Mouse (Mus musculus) limb, embryonic 14.5 days (tissue): ENCODE data around the gene Prdm2. TPM values are rescaled to one million over a fixed set of nuclear protein-coding genes. Genes with fewer than 3 reads are reported as not detected.

Source experiments
- ATAC-seq: fragments of 200-750 bp; cut with Nextera tagmentation; 2 replicates; pipeline ENCODE4 v1.8.0; 2017; ENCODE audit warnings: low read depth, moderate number of reproducible peaks, moderate TSS enrichment; ENCODE audit not compliant: low FRiP score
- DNase-seq: peaks from one replicate; pipeline ENCODE4 v3.0.0-alpha.2; 2015; ENCODE audit warnings: low spot score
- H3K27ac ChIP-seq: fragments of 300-500 bp; sonication (generic); replicated peaks from 2 replicates; pipeline ENCODE4 v1.5.1; 2014; ENCODE audit warnings: low read depth, mild to moderate bottlenecking, low read length, moderate library complexity, mixed read lengths
- H3K27me3 ChIP-seq: fragments of 300-500 bp; sonication (generic); 2 replicates; pipeline ENCODE4 v1.6.1; 2014; ENCODE audit warnings: low read length, mixed read lengths; ENCODE audit not compliant: control insufficient read depth, insufficient read depth
- H3K36me3 ChIP-seq: fragments of 300-500 bp; sonication (generic); 2 replicates; pipeline ENCODE4 v1.6.1; 2014; ENCODE audit warnings: mild to moderate bottlenecking, low read length, moderate library complexity, mixed read lengths; ENCODE audit not compliant: control insufficient read depth, insufficient read depth
- H3K4me1 ChIP-seq: fragments of 300-500 bp; sonication (generic); 2 replicates; pipeline ENCODE4 v1.6.1; 2014; ENCODE audit warnings: antibody characterized with exemption, low read length, mixed read lengths; ENCODE audit not compliant: control insufficient read depth, insufficient read depth
- H3K4me2 ChIP-seq: fragments of 300-500 bp; sonication (generic); replicated peaks from 2 replicates; pipeline ENCODE4 v1.6.1; 2014; ENCODE audit warnings: low read depth, mild to moderate bottlenecking, low read length, moderate library complexity; ENCODE audit not compliant: severe bottlenecking
- H3K4me3 ChIP-seq: fragments of 300-500 bp; sonication (generic); replicated peaks from 2 replicates; pipeline ENCODE4 v1.5.1; 2014; ENCODE audit warnings: low read length
- H3K9ac ChIP-seq: fragments of 300-500 bp; sonication (generic); 2 replicates; pipeline ENCODE4 v1.6.1; 2014; ENCODE audit warnings: mild to moderate bottlenecking, low read depth, low read length, moderate library complexity; ENCODE audit not compliant: severe bottlenecking
- H3K9me3 ChIP-seq: fragments of 300-500 bp; sonication (generic); 2 replicates; pipeline ENCODE4 v1.6.1; 2016; ENCODE audit warnings: low read length; ENCODE audit not compliant: control insufficient read depth
- POLR2A ChIP-seq: fragments of 200-500 bp; IDR thresholded peaks from 2 replicates; pipeline ENCODE4 v1.8.0; 2012; ENCODE audit warnings: inconsistent platforms, mild to moderate bottlenecking, moderate library complexity, borderline replicate concordance; ENCODE audit not compliant: insufficient read depth, insufficient read length; ENCODE audit errors: extremely low read depth
- WGBS: fragments of 180-500 bp; shearing (Covaris S2); extraction: QIAGEN DNeasy Blood & Tissue Kit; methylation state at CpG from one replicate; pipeline ENCODE4 v1.1.7; 2014; 5-methylcytosine and 5-hydroxymethylcytosine counted together
- polyA plus RNA-seq, 2 experiments: library from polyadenylated mRNA; depleted of rRNA in 1 of 2; stranded (reverse) in 1 of 2; unstranded in 1 of 2; fragments of >200 nt; fragmentation: Nextera tagmentation in 1 of 2; extraction: Ambion mirVana in 1 of 2; gene quantifications; 2 replicates each; pipeline versions ENCODE4 v1.2.1 to v1.2.3; 2012 to 2014

Prdm2 gene
- polyA plus RNA-seq, 2 experiments, result 14.2 to 26.2 TPM

DNA sequence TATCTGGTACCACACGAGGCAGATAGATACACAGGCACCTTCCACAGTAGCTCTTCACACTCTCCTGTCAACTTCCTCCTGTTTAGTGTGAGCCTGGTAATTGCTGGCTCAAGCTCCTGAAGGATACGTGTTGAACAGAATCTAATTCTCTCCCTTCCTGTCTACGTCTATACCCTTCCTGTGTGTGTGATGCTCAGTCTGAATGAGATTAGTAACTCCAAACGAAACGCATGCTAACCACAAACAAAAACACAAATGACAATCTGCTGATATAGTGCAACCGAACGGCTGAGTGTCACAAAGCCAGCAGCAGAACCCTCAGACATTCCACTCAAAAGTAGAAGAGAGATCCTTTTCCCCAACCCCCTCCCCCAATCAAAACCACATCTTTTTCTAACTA lies 69.2 kb downstream of the Prdm2 start:
- ATAC-seq, result no peak
- TF ChIP-seq POLR2A, result no peak
- WGBS, result 64% methylated on average over 7 of the region's 7 CpGs
- Histone ChIP-seq H3K4me2 (no peak overlapping the region), H3K36me3 (peaks cover 29% of the 10 kb centered on the region), H3K4me1 (peaks cover 8% of the 10 kb centered on the region), H3K27me3 (no peaks in the 10 kb centered on the region), H3K9me3 (no peaks in the 10 kb centered on the region), H3K27ac (no peak overlapping the region), H3K9ac (no peak overlapping the region), H3K4me3 (no peak overlapping the region)
- no peak for DNase-seq

DNA sequence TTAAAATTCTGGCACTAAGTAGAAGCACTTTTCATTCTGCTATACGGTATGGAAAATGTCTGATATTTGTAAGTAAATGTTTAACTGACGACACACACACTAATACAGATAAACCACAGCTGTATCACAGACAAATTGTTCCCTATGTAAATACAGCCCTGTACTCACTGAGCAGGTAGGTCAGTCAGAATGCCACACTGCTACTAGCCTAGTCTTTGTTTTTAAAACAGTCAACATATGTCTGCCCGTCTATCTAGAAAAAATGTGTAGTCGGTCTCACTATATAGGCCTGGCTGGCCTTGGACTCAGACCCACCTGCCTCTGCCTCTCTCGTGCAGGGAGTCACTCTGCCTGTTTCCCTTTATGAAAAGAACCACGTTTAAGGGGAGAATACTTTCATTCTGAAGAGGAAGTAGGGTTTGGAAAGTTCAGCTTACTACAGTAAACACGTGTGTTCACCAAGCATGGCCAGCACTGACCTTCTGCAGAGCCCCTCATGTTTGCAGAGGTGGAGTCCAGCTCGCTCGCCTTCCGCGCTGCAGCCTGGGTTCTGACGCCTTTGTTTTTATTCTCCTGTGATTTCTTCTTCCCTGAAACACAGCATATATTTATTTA lies 71.0 kb downstream of the Prdm2 start:
- no peaks in the 10 kb centered on the region for H3K9me3 ChIP-seq
- WGBS, result 86% methylated on average over 12 of the region's 12 CpGs
- no peak for TF ChIP-seq POLR2A
- no peaks in the 10 kb centered on the region for H3K27me3 ChIP-seq
- H3K27ac ChIP-seq, result no peak overlapping the region
- H3K4me2 ChIP-seq, result no peak overlapping the region
- no peak overlapping the region for H3K9ac ChIP-seq
- DNase-seq, result no peak
- ATAC-seq, result no peak
- peaks cover 8% of the 10 kb centered on the region for H3K4me1 ChIP-seq
- H3K4me3 ChIP-seq, result no peak overlapping the region
- peaks cover 32% of the 10 kb centered on the region for H3K36me3 ChIP-seq

DNA sequence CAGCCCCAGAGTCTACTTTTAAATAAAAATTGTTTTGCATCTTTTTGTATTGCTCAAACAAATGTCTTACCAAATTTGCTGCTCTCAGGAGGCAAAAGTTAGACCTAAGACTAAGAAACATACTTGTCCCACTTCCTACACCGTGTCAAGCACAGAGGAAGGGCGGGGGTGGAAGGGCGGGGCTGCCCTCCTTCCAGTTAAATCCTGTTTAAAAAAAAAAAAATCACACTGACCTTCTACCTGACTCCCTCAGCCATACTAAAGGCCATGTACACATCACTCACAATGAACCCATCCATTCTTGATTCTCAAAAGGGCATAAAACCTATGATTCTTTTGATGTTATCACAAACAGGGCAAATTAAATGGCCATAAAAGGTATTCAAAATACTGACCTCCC lies 71.9 kb downstream of the Prdm2 start:
- Histone ChIP-seq H3K9ac (no peak overlapping the region), H3K4me1 (peaks cover 5% of the 10 kb centered on the region), H3K4me3 (no peak overlapping the region), H3K27ac (no peak overlapping the region), H3K4me2 (no peak overlapping the region), H3K27me3 (no peaks in the 10 kb centered on the region), H3K9me3 (no peaks in the 10 kb centered on the region), H3K36me3 (peaks cover 37% of the 10 kb centered on the region)
- 93% methylated on average over 3 of the region's 3 CpGs for WGBS
- no peak for TF ChIP-seq POLR2A
- ATAC-seq, result no peak
- DNase-seq, result no peak

DNA sequence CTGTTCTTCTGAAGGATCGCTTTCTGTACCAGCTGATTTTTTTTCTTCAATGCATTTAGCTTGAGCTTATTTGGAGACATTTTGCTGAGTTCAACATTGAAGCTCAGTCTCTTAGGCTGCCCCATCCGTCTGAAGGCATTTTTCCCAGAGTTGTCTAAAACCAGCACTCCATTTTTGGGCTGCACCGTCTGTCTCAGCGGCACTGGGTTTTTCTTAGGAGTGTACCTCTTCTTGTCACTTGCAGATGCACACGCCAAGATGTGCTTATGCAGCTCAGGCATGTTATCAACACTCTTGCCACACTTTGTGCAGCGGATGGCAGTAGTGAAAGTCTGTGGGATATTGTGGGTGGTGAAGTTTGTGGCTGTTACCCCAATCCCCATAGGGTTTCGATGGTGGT lies 80.4 kb downstream of the Prdm2 start:
- 92% methylated on average over 7 of the region's 7 CpGs for WGBS
- no peak for ATAC-seq
- H3K9me3 ChIP-seq, result no peaks in the 10 kb centered on the region
- no peak overlapping the region for H3K9ac ChIP-seq
- DNase-seq, result no peak
- peaks cover 84% of the 10 kb centered on the region for H3K36me3 ChIP-seq
- H3K4me1 ChIP-seq, result no peaks in the 10 kb centered on the region
- no peak overlapping the region for H3K4me2 ChIP-seq
- H3K27me3 ChIP-seq, result no peaks in the 10 kb centered on the region
- H3K4me3 ChIP-seq, result no peak overlapping the region
- TF ChIP-seq POLR2A, result no peak
- no peak overlapping the region for H3K27ac ChIP-seq

DNA sequence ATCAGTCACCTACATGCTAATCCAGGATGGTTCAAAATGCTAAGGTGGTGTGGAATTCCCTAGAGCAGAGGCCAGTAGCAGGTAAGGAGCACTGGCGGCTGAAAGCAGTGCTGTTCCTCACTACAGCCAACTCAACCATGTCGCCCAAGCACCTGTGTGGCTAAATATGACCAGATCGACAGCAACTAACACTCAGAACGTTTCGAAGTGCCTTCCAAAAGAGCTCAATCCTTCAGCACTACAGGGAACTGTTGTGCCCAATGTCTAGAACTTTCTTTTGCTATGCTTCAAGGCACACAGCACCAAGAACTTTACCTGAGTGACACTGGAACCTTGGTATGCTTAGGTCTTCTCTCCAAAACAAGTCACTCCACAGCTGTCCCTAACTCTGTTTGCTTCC lies 82.4 kb downstream of the Prdm2 start:
- Histone ChIP-seq H3K4me2 (no peak overlapping the region), H3K36me3 (peaks cover 90% of the 10 kb centered on the region)
- ATAC-seq, result no peak

DNA sequence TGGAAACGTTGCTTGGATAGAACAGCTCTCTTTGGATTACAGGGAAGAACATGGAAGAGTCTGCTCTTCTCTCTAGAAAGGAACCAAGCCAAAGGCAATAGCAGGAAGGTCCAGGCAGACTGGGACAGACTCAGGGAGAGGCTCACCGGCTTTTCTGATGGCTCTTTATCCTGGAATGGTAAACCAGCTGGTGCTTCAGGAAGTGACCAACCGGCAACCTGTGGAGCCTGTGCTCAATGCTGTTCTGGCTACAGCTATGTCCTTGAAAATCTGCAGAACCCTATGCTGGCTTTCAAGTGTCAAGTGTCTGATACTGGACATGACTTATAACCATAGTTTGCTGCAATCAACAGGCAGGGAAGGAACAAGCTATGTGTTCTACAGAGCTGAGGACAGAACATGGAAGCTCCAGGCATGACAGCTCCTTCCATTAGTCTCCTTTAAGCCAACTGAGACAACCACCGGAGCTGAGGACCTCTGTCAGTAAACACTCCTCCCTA lies 83.5 kb downstream of the Prdm2 start:
- H3K36me3 ChIP-seq, result peaks cover 88% of the 10 kb centered on the region
- WGBS, result 92% methylated on average over 4 of the region's 4 CpGs
- H3K4me1 ChIP-seq, result no peaks in the 10 kb centered on the region
- H3K27me3 ChIP-seq, result no peaks in the 10 kb centered on the region
- ATAC-seq (no peak), DNase-seq (no peak)
- no peak overlapping the region for H3K4me2 ChIP-seq
- TF ChIP-seq POLR2A, result no peak
- H3K9me3 ChIP-seq, result no peaks in the 10 kb centered on the region
- H3K4me3 ChIP-seq, result no peak overlapping the region
- no peak overlapping the region for H3K27ac ChIP-seq
- H3K9ac ChIP-seq, result no peak overlapping the region

More for the DNA sequence above, 82.4 kb downstream of the Prdm2 start:
- no peaks in the 10 kb centered on the region for H3K27me3 ChIP-seq
- no peak overlapping the region for H3K9ac ChIP-seq
- no peak for TF ChIP-seq POLR2A
- no peak overlapping the region for H3K27ac ChIP-seq
- WGBS, result 90% methylated on average over 5 of the region's 5 CpGs
- H3K4me3 ChIP-seq, result no peak overlapping the region
- H3K9me3 ChIP-seq, result no peaks in the 10 kb centered on the region
- H3K4me1 ChIP-seq, result no peaks in the 10 kb centered on the region
- DNase-seq, result no peak
